Mouse (Mus musculus) stomach, adult 2 months (tissue): ENCODE measurements around the gene Gpr156. TPM values are rescaled to one million over a fixed set of nuclear protein-coding genes. Genes with fewer than 3 reads are reported as not detected.

ENCODE experiments used
- polyA plus RNA-seq: library from polyadenylated mRNA; depleted of rRNA; stranded (reverse); fragments of >200 nt; gene quantifications from 2 replicates; pipeline ENCODE4 v1.2.3, GENCODE M21; 2012; rRNA removed

Gene Gpr156
- polyA plus RNA-seq = 0.02 TPM in 1 of 2 replicates, not detected in the other

GRCm38 (mm10) chr16:37916138-37916817 lies at the start of gene Gpr156:
Gene Gpr156, plus strand, starts transcription at chr16:37916496.

DNA sequence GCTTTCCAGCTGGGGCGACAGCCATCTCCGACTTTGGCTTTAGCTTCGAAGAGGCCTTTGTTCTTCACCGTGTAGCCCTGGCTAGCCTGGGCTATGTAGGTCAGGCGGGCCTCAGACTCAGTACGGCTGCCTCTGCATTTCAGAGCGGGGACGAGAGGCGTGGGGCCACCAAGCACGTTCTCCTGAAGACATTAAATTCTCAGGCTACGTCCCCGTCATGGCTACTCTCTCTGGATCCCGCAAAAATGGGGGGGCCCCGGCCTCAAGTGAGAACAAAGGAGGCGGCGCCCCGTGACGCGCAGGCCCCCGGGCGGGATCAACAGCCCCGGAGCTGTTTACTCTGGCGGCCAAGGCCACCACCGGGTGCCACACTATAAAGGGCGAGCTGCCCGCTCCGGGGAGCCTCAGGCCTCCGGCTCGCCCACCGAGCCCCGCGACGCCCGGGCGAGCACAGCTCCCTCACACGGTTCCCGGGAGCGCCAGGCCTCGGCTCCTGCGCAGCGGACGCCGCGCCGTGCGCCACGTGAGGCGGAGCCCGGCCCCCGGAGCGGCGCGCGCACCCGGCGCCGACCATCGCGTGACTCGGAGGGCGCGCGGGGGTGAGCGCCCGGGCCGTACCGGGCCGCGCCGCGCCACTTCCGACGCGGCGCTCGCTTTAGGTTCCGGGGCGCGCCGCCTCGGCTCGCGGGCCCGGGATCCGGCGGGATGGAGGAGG lies 48.3 kb upstream of the Gpr156 start, which contains the start of gene Lrrc58:
Gene Lrrc58 (plus strand): TSS at position 599 of the 715 bp plus-strand sequence.

Other genes with a start within 250 kb of the Gpr156 start
- 7.8 and 9.6 TPM in 2 replicates for gene Fstl1, start 139.6 kb upstream of the Gpr156 start, polyA plus RNA-seq
- gene Gm36028, start 55.4 kb upstream of the Gpr156 start, polyA plus RNA-seq = not detected in 2 replicates
- gene Lrrc58, start 48.1 kb upstream of the Gpr156 start, polyA plus RNA-seq = 3.0 and 3.5 TPM in 2 replicates
- gene Gsk3b, start 172.5 kb downstream of the Gpr156 start, polyA plus RNA-seq = 4.5 and 4.6 TPM in 2 replicates